Mouse (Mus musculus) layer of hippocampus, postnatal 25 days (tissue): ENCODE measurements around the gene Pi4kb. TPM values are rescaled to one million over a fixed set of nuclear protein-coding genes. Genes with fewer than 3 reads are reported as not detected.
"Not testable (repeated sequence)": the region's sequence is repeated elsewhere in the genome, so short reads cannot be mapped to it uniquely, and the experiment has no call there.

ENCODE experiments used
- DNase-seq, 2 experiments: peaks; one replicate each; pipeline ENCODE4 v3.0.0; 2022; ENCODE audit warnings: mixed read lengths in 2 of 2, low spot score in 1 of 2; ENCODE audit errors: extremely low spot score in 1 of 2
- total RNA-seq, 2 experiments: library from RNA; stranded (reverse); gene quantifications; 2 replicates each; pipeline ENCODE4 v1.2.3; 2021

The Pi4kb gene
- total RNA-seq: 10 to 100 TPM; 52.5 to 58.0 TPM

DNA sequence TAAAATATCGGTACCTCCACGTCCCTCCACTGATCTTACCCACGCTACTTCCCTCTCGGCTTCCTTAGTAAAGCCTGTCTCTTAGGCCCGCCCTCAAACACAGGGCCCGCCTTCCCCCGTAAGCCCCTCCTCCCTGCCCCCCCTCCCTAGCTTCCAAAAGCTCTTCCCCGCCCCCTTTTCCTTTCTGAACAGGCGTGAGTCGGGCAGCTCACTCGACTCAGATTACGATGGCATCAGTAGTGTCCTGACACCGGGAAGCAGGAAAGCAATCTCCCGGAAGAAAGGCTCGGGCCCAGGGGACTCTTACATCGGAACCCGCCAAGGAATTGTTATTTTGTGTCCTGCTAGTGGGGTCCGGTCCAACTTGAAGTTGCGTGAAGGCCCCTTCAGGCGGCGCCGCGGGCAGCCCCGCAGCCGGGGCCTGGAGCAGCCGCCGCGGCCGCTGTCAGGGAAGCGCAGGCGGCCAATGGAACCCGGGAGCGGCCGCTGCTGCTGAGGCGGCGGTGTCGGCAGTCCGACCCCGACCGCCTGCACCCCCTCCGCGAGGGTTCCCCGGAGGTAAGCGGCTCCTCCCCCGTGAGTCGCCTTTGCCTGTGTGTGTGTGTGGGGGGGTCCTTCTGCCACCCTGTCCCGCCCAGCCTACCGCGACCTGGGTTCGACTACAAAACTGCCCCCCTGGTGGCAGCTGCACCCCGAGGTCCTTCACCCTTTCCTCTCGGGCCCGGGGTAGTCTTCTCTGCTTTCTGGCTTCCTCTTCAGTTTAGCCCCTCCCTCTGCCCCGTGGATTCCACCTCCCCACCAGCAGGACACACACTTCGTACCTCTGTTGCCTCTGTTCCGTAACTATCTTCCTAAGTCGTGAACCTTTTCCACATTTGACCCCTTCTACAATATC lies at the start of gene Pi4kb:
Gene Pi4kb (plus strand): TSS at position 204 of the 895 bp plus-strand sequence.
- DNase-seq: peak; percentile 72 to 84

DNA sequence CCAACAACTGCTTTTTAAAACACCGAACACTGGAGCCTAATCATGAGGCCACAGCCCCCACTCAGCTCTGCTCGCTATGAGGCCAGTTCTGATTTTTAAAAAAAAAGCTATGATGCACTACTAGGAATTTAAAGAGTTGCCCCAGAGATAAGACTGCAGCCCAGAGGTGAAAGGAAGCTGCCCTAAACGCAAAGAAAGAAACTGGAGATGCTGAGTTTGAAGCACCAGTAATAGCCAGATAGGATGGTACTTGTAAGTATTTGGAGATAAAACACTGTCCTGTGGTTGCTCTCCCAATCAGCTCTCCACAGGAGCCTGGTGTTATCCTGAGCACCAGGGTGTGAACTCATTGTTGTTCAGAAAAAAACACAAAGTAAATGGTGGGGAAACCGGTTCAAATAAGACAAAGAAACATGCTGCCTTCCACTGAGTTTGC lies 48.2 kb upstream of the Pi4kb start:
- DNase-seq: not testable (repeated sequence)

GRCm38 (mm10) chr3:94928979-94929378 lies 45.6 kb upstream of the Pi4kb start:
- not testable (repeated sequence) for DNase-seq

GRCm38 (mm10) chr3:94930386-94931266 lies 43.9 kb upstream of the Pi4kb start:
- DNase-seq: not testable (repeated sequence)

GRCm38 (mm10) chr3:94931427-94932082 lies 43.0 kb upstream of the Pi4kb start:
- not testable (repeated sequence) for DNase-seq

DNA sequence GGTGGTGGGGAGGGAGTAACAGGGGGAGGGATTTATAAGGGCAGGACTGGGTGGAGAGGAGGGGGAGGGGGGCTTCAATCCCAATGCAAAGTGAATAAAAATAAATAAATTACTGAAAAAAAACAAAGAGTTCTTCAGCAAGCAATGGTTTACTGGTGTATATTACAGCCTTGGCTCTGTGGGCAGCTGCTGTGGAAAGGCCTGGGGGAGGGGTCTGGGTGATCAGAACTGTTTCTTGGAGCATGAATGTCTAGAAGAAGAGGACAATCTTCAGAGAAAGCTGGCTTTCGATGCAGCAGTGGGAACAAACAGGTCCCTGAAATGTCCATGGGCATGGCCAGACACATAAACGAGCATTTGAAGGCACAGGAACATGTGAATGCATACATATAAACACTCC lies 42.3 kb upstream of the Pi4kb start:
- DNase-seq: not testable (repeated sequence)

GRCm38 (mm10) chr3:94932809-94933564 lies 41.5 kb upstream of the Pi4kb start, which contains the start of gene Selenbp1:
Gene Selenbp1 (plus strand): TSS chr3:94933056.
- peak; percentile 28 to 44 for DNase-seq

DNA sequence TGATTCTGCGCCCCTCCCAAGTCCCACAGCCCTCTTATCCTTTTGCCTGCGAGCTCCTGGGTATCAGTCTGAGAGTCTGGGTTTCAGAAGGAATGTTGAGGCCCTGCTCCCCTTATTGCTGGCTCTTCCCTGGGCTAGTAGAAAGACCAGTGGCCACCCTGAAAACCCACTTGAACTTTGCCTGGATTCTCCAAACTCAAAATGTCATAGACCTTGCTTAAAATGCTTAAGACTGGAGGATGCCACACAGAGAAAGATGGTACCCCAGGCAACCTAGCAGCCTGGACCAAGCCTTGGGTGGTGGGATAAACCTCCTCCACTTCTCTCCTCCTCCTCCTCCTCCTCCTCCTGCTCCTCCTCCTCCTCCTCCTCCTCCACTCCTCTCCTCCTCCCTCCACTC lies 40.9 kb upstream of the Pi4kb start:
- not testable (repeated sequence) for DNase-seq

- not testable (repeated sequence) for DNase-seq
Observed at GRCm38 (mm10) chr3:94934564-94934963, 40.0 kb upstream of the Pi4kb start.

DNA sequence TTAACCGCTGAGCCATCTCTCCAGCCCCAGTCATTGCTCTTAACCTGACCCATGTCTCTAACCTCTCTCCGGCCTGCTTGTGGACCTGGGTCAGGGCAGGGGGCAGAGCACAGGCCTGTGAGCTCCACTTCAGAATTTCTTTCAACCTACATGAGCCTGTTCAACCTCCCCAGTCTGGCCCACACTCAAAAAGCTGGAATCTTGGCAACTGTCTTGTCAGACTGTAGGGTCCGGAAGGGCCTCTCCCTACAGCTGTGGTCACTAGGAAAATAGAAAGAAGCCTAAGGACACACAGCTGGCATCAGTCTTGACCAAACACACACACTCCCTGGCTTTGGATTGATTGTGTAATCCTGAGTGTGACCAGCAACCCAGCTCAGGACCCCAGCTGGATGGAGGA lies 39.2 kb upstream of the Pi4kb start:
- DNase-seq: not testable (repeated sequence)

DNA sequence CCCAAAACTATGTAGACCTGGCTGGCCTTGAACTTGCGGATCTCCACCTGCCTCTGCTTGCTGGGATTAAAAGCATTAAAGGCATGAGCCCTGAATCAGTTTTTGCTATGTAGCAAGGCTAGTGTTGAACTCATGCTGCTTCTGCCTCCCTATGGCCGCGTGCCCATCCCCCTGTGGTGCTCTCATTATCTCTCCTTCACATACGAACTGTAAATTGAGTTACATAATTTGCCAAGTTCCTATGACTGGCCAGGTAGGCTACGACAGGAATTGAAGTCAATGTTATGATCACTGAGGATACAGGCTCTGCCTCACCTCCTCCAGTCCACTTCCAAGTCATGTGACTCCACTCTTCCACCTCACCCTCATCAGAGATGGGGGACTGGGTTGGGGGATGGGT lies 38.4 kb upstream of the Pi4kb start:
- not testable (repeated sequence) for DNase-seq

DNA sequence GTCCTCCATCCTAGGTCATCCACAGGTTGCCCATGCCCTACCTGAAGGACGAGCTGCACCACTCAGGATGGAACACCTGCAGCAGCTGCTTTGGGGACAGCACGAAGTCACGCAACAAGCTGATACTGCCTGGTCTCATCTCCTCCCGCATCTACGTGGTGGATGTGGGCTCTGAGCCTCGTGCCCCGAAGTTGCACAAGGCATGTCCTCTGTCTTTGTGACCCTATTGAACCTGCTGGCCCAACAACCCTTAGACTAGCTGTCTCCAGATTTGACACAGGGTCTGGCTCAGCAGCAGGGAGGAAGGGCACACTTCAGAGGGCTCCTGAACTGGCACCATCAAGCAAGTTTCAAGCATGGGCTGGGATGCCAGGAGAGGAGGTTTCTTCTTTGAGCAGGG lies 37.3 kb upstream of the Pi4kb start:
- DNase-seq: not testable (repeated sequence)

DNA sequence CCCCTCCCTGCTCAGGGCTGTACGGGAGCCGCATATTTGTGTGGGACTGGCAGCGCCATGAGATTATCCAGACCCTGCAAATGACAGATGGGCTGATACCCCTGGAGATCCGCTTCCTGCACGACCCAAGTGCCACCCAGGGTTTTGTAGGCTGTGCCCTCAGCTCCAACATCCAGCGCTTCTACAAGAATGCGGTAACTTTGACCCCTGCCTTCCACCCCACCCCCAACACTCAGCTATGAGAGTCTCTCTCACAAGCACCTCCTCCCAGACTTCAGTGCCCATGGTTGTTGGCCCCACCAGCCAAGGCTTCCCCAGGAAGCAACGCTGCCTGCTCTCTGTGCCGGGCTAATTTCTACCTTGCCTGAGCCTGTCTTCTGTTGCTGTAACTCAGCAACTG lies 34.5 kb upstream of the Pi4kb start:
- not testable (repeated sequence) for DNase-seq

DNA sequence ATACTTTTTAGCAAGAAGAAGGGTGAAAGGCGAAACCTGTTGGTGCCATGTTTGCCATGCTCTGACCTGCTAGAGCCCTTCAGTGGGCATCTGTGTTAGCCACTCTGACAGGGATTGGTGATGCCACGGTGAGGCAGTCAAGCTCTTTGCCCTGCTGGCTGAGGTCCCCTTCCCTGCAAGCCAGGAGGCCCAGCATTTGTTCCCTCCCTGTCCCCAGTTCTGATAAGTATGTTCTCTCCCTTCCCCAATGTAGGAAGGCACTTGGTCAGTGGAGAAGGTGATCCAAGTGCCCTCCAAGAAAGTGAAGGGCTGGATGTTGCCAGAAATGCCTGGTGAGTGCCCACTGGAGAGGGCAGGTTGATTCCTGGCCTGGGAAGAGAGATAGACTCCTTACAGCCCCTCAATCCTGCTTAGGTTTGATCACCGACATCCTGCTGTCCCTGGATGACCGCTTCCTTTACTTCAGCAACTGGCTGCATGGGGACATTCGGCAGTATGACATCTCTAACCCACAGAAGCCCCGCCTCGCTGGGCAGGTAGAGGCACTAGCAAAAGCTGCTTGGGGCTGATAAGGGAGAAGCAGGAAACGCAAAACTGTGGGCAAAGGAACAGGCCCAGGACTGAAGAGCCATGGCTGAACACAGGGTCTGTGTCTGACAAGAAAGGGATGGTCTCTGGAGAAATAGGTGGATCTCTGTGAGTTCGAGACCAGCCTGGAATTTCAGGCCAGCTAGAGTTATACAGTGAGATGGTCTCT lies 32.1 kb upstream of the Pi4kb start:
- DNase-seq: not testable (repeated sequence)

DNA sequence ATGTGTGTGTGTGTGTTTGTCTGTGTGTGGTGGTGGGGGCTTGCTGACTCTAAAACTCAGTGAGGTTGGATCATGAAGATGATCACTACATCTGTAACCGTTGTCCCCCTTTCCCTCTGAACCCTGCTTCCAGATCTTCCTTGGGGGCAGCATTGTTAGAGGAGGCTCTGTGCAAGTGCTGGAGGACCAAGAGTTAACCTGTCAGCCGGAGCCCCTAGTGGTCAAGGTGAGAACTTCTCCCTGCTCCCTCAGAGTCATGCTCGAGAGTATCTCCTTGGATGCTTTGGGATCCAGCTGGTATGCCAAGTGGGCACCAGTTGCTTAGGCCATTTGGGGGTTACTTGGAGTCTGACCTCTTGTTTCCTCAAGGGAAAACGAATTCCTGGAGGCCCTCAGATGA lies 30.8 kb upstream of the Pi4kb start:
- not testable (repeated sequence) for DNase-seq

GRCm38 (mm10) chr3:94948066-94948614 lies 26.4 kb upstream of the Pi4kb start:
- DNase-seq: no peak

GRCm38 (mm10) chr3:94949645-94950044 lies 24.9 kb upstream of the Pi4kb start:
- DNase-seq: no peak

- no peak for DNase-seq
Observed at GRCm38 (mm10) chr3:94952806-94953205, 21.7 kb upstream of the Pi4kb start.

- no peak for DNase-seq
Observed at GRCm38 (mm10) chr3:94953384-94953763, 21.2 kb upstream of the Pi4kb start.
